Mouse (Mus musculus) heart, embryonic 10.5 days (tissue): ENCODE results near the gene Fig4. TPM values are rescaled to one million over a fixed set of nuclear protein-coding genes. Genes with fewer than 3 reads are reported as not detected.

Experiments used
- DNase-seq: peaks from one replicate; pipeline ENCODE4 v3.0.0-alpha.2; 2017; ENCODE audit warnings: low spot score
- H3K27ac ChIP-seq: fragments of 300-500 bp; sonication (generic); 2 replicates; pipeline ENCODE4 v1.5.1; 2016; ENCODE audit warnings: mild to moderate bottlenecking
- H3K27me3 ChIP-seq: fragments of 300-500 bp; sonication (generic); 2 replicates; pipeline ENCODE4 v1.6.1; 2016; ENCODE audit warnings: mild to moderate bottlenecking; ENCODE audit not compliant: poor library complexity, insufficient read depth, severe bottlenecking
- H3K36me3 ChIP-seq: fragments of 300-500 bp; sonication (generic); 2 replicates; pipeline ENCODE4 v1.6.1; 2016; ENCODE audit warnings: mild to moderate bottlenecking, moderate library complexity
- H3K4me1 ChIP-seq: fragments of 300-500 bp; sonication (generic); 2 replicates; pipeline ENCODE4 v1.6.1; 2016; ENCODE audit warnings: mild to moderate bottlenecking
- H3K4me3 ChIP-seq: fragments of 300-500 bp; sonication (generic); 2 replicates; pipeline ENCODE4 v1.5.1; 2016; ENCODE audit warnings: mild to moderate bottlenecking, moderate library complexity
- H3K9me3 ChIP-seq: fragments of 300-500 bp; sonication (generic); 2 replicates; pipeline ENCODE4 v1.6.1; 2016; ENCODE audit warnings: mild to moderate bottlenecking, moderate library complexity
- WGBS: fragments of 180-500 bp; shearing (Covaris S2); methylation state at CpG from one replicate; pipeline ENCODE4 v1.1.7; 2016; 5-methylcytosine and 5-hydroxymethylcytosine counted together
- polyA plus RNA-seq: library from polyadenylated mRNA; unstranded; fragments of >200 nt; fragmentation: Nextera tagmentation; extraction: Ambion mirVana; gene quantifications from 2 replicates; pipeline ENCODE4 v1.2.1, GENCODE M21; 2016

The Fig4 gene
- polyA plus RNA-seq, 1 experiment from 2014 or later = 28.7 TPM

DNA sequence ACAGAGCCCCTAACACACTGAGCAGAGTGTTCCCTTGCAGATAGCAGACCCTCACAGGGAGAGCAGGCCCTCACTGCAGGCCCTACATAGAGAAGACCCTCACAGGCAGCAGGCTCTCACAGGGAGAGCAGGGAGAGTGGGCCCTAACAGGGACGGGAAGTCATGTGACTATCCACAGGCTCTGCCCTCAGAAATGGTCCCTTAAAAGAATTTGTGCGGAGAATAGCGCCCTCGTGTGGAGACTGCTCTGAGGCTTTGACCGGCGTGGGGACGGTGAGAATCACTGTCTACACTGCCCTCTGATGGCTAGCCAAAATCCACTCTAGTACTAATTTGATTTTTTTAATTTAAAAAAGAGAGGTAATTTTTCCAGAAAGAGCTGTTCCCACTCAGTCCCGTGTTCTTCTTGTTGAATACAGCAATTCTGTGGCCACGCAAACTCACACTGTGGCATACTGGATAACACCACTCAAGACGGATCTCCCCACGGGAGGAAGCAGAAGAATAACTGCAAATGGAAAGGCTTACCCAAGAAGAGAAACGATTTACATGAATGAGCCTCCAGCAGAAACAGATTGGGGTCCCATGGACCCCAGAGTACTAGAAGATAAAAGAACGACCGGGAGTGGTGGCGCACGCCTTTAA lies 14.2 kb downstream of the Fig4 start:
- no peak overlapping the region for H3K4me3 ChIP-seq
- peak; percentile 92 for DNase-seq
- H3K9me3 ChIP-seq = no peaks in the 10 kb centered on the region
- peaks cover 27% of the 10 kb centered on the region for H3K4me1 ChIP-seq
- H3K27me3 ChIP-seq = no peaks in the 10 kb centered on the region
- peak overlapping the region; percentile 67; the same call in 1 of the 2 replicates for H3K27ac ChIP-seq
- WGBS = 36% methylated on average over 16 of the region's 16 CpGs
- H3K36me3 ChIP-seq = peaks cover 10% of the 10 kb centered on the region; the same call in 1 of the 2 replicates

DNA sequence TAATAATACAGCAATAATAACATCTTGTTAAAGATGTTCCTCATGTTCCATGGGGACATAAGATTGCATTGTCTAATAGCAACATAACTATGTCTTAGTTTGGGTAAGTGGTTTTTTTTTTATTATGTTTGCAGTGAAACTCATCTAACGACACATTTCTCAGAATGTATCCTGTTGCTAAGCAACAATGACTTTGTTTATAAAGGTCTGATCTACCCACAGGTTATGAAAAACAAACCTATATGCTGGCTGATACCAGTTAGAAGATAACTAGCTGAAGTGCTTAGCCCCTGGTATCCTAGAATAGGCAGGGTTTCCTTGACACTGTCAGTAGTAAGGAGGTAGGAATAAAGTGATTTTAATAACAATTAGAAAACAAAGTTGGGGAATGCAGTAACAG lies 15.0 kb downstream of the Fig4 start:
- no peak overlapping the region for H3K4me3 ChIP-seq
- H3K27ac ChIP-seq = 0 out of 2 replicates have a peak overlapping the region, but pooled peaks have one; percentile 67
- 90% methylated on average over 1 of the region's 1 CpGs for WGBS
- H3K9me3 ChIP-seq = no peaks in the 10 kb centered on the region
- H3K36me3 ChIP-seq = peaks cover 15% of the 10 kb centered on the region; the same call in 1 of the 2 replicates
- no peak for DNase-seq
- H3K27me3 ChIP-seq = no peaks in the 10 kb centered on the region
- peaks cover 19% of the 10 kb centered on the region for H3K4me1 ChIP-seq

DNA sequence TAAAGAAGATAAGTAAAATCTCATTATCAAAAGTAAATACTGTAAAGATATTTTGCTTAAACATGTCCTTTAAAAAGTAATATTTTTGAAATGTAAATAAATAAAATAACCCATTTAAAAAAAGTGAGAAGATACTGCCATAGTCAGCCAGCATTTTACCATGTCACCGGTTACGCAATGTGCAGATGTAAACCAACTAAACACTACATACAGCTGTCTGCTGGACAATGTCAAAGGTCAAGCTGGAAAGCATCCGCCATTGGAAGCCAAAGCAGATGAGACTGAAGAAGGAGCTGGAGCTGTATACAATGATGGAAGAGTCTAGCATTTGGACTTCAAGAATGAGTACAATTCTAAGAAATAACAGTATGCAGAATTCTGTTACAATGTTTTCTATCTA lies 15.4 kb downstream of the Fig4 start:
- DNase-seq = no peak
- Histone ChIP-seq H3K4me3 (no peak overlapping the region), H3K27ac (no peak overlapping the region), H3K27me3 (no peaks in the 10 kb centered on the region), H3K36me3 (peaks cover 19% of the 10 kb centered on the region; the same call in 1 of the 2 replicates), H3K9me3 (no peaks in the 10 kb centered on the region), H3K4me1 (peaks cover 15% of the 10 kb centered on the region)
- 82% methylated on average over 3 of the region's 3 CpGs for WGBS

DNA sequence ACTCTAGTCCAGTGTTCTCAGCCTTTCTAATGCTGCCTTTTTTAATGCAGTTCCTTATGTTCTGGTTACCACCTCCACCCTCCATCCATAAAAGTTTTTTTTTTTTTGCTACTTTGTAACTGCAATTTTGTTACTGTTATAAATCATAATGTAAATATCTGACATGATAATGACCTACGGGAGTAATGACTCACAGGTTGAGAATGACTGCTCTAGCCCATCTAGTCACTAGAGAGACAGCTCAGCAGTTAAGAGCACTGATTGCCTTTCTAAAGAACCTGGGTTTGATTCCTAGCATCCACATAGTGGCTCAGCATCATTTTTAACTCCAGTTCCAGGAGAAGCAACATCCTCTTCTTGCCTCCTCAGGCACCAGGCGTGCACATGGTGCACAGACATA lies 21.0 kb downstream of the Fig4 start:
- no peaks in the 10 kb centered on the region for H3K27me3 ChIP-seq
- no peak overlapping the region for H3K4me3 ChIP-seq
- DNase-seq = no peak
- 79% methylated on average over 2 of the region's 2 CpGs for WGBS
- H3K36me3 ChIP-seq = peaks cover 20% of the 10 kb centered on the region; the same call in 1 of the 2 replicates
- H3K4me1 ChIP-seq = no peaks in the 10 kb centered on the region
- H3K27ac ChIP-seq = no peak overlapping the region
- no peaks in the 10 kb centered on the region for H3K9me3 ChIP-seq

DNA sequence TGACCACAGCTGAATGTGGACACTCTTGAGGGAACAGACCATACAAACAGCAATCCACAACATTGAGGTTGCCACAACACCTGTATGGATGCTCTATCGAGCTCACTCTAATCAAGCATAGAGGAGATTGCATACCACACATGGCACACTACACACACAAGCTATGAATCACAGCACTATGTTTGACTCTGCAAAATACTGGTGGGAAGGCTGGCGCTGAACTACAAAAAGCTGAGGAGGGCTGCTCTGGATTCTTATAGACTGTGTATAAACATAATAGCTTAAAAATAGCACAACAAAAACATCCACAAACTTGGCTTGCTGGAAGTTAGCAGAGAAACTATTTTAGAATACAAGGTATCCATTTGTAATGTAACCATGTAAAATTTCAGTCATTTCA lies 22.3 kb downstream of the Fig4 start:
- H3K9me3 ChIP-seq = no peaks in the 10 kb centered on the region
- no peak overlapping the region for H3K27ac ChIP-seq
- 89% methylated on average over 2 of the region's 2 CpGs for WGBS
- H3K4me1 ChIP-seq = no peaks in the 10 kb centered on the region
- no peaks in the 10 kb centered on the region for H3K27me3 ChIP-seq
- peaks cover 20% of the 10 kb centered on the region; the same call in 1 of the 2 replicates for H3K36me3 ChIP-seq
- no peak for DNase-seq
- no peak overlapping the region for H3K4me3 ChIP-seq

DNA sequence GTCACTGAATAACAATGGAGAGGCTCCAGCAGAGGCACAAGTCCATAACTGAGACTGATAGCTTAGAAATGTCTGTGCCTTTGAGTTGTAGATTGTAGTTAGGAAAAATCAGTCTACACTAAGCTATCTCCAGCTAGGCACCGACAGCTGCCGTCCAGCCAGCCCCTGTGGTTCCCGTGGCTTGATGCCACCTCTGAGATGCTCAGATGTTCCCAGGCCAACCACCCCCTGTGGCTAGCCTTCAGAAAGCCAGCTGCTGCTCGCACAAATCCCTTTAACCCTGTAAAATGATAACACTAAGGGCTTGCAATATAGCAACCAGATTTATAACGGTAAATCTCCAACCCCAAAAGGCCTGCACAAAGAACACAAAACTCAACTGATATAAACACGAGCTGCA lies 22.9 kb downstream of the Fig4 start:
- WGBS = 50% methylated on average over 6 of the region's 6 CpGs
- Histone ChIP-seq H3K27me3 (no peaks in the 10 kb centered on the region), H3K9me3 (no peaks in the 10 kb centered on the region), H3K27ac (no peak overlapping the region), H3K4me1 (no peaks in the 10 kb centered on the region), H3K4me3 (no peak overlapping the region), H3K36me3 (peaks cover 20% of the 10 kb centered on the region; the same call in 1 of the 2 replicates)
- peak; percentile 53 for DNase-seq

DNA sequence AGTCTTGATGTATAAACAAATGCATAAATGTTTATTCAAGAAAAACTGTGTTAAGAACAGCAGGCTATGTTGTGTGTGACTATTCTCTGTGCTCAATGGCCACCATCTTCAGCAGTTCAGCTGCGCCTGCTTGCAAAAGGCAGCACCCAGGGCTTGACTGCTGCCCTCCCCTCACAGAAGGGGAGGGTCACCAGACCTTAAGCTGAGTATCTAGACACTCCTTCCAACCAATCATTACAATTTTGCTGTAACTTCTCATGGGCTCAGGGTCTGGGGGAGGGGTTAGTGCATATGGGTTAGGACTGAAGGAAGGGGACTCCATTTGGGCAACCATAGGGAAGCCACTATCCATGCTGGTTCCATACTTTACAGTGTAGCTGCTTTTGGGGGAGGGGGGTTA lies 24.3 kb downstream of the Fig4 start:
- Histone ChIP-seq H3K27ac (no peak overlapping the region), H3K4me1 (no peaks in the 10 kb centered on the region), H3K4me3 (no peak overlapping the region), H3K27me3 (no peaks in the 10 kb centered on the region), H3K9me3 (no peaks in the 10 kb centered on the region), H3K36me3 (peaks cover 10% of the 10 kb centered on the region; the same call in 1 of the 2 replicates)
- no peak for DNase-seq
- WGBS = 86% methylated on average over 1 of the region's 1 CpGs

DNA sequence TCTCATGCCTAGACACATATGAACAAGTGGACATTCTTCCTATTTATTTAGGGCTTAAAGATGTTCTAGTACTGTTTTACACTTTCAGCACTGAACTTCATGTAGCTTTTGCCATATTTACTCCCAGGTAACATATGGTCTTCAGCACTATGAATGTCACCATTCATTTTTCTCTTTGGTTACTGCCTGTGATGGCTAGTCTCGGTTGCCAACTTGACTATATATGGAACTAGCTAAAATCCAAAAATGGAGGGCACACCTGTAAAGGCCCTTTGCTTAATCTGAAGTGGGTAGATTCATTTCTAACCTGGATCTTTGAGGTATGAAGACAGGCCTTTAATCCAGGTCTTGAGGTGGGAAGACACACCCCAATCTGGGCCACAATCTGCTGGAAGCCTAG lies 28.2 kb downstream of the Fig4 start:
- no peaks in the 10 kb centered on the region for H3K4me1 ChIP-seq
- no peak overlapping the region for H3K27ac ChIP-seq
- no peaks in the 10 kb centered on the region for H3K9me3 ChIP-seq
- H3K27me3 ChIP-seq = no peaks in the 10 kb centered on the region
- H3K4me3 ChIP-seq = no peak overlapping the region
- 0 out of 2 replicates have a peak, but pooled peaks cover under 1% of the 10 kb centered on the region for H3K36me3 ChIP-seq
- WGBS = 84% methylated on average over 1 of the region's 1 CpGs
- no peak for DNase-seq

DNA sequence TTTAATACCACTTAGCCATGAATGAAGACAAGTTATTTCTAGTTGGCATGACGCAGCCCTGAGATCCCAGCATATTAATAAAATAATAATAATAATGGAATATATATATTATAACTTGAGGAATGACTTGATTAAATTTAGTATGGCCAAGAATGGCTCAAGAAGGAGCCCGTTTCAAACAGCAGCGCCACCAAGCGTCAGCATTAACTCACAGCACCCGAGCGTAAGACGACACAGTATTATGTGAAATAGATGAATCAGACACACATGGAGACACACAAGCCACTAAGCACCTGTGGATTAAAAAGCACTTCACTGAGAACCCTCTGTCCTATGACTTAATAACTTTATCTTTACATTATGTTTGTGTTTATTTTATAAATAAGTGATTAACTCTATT lies 31.2 kb downstream of the Fig4 start:
- H3K36me3 ChIP-seq = peaks cover 16% of the 10 kb centered on the region; the same call in 1 of the 2 replicates
- no peaks in the 10 kb centered on the region for H3K4me1 ChIP-seq
- WGBS = 50% methylated on average over 7 of the region's 7 CpGs
- no peak overlapping the region for H3K27ac ChIP-seq
- no peaks in the 10 kb centered on the region for H3K9me3 ChIP-seq
- no peak overlapping the region for H3K4me3 ChIP-seq
- no peak for DNase-seq
- no peaks in the 10 kb centered on the region for H3K27me3 ChIP-seq

DNA sequence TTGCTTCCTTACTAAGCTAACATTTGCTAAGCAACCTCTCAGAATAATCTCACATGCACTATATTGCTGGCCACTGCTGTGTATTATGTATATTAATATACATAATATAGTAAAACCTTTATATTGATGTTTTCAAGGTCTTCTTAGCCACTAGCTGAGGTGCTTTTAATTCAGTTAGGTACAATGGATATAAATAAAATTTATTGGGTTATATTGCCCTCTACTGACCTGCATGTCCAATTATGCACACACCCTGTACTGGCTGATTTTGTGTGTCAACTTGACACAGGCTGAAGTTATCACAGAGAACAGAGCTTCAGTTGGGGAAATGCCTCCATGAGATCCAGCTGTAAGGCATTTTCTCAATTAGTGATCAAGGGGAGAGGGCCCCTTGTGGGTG lies 41.2 kb downstream of the Fig4 start:
- H3K4me1 ChIP-seq = peaks cover 16% of the 10 kb centered on the region
- H3K27ac ChIP-seq = no peak overlapping the region
- DNase-seq = no peak
- no peak overlapping the region for H3K4me3 ChIP-seq
- H3K36me3 ChIP-seq = peaks cover 17% of the 10 kb centered on the region
- no peaks in the 10 kb centered on the region for H3K27me3 ChIP-seq
- no peaks in the 10 kb centered on the region for H3K9me3 ChIP-seq

DNA sequence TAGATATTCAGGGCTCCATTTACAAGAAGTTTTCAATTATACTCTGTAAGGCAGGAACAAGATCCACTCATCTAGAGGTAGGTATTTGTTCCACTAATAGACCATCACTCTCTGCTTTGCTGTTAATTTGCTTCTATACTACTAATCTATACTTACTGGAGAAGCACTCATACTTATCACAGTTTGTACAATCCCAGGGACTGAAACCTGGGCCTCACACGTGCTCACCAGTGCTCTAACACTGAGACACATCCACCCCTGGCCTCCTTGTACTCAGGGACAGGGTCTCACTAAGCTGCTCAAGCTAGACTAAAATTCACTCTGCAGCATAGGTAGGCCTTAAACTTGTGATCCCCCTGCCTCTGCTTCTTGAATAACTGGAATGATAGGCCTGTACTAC lies 41.8 kb downstream of the Fig4 start:
- Histone ChIP-seq H3K4me3 (no peak overlapping the region), H3K9me3 (no peaks in the 10 kb centered on the region), H3K4me1 (peaks cover 16% of the 10 kb centered on the region), H3K27me3 (no peaks in the 10 kb centered on the region), H3K27ac (no peak overlapping the region), H3K36me3 (peaks cover 22% of the 10 kb centered on the region)
- WGBS = 19% methylated on average over 1 of the region's 1 CpGs
- no peak for DNase-seq

DNA sequence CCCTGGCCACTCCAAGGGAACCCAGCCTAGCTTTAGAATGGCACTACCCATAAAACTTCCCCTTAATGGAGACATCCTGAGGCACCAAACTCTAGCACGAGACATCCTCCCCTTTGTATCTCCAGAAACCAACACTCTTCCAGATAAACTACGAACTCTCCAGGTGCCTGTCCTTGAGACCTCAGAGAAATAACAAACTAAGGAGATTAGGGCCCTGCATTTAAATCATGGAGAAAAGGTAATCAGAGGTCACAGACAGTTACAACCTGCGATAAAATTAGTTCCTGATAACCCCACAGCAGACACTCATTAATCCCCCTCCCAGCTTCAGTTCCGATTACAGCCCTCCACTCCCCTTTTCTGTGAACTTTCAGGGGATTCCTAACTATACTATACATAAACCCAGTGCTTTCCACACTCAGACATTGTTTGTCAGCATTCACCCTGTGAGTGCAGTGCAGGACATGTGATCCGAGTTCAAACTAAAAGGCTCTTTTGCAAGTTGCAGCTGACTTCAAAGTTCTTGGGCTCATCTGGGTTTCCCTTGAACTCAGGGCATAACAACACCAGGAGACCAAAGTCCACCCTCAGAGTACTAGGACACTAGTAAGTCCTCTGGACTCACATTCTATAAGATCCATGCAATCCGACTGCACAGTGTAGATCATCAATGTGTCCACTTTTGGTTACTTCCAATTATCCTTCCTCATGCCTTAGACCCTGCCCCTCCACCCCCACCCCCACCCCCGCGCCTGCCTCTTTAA lies 42.6 kb downstream of the Fig4 start:
- no peaks in the 10 kb centered on the region for H3K9me3 ChIP-seq
- DNase-seq = no peak
- H3K27me3 ChIP-seq = no peaks in the 10 kb centered on the region
- no peak overlapping the region for H3K27ac ChIP-seq
- WGBS = 31% methylated on average over 8 of the region's 8 CpGs
- no peak overlapping the region for H3K4me3 ChIP-seq
- H3K4me1 ChIP-seq = peaks cover 16% of the 10 kb centered on the region
- H3K36me3 ChIP-seq = peaks cover 30% of the 10 kb centered on the region

DNA sequence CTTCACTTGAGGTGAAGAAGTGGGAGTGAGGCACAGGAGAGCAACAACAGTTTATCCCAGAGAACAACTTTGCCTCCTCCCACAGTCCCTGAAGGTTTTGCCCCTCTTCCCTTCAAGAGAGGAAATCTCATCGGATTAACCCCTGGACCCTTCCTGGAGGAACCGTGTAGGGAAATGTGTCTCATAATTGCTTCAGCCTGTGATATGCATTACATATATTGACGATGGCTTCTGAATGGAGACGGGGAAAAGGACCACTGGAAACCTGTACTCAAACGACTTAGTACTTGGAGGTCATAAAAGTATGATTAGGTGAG lies 52.4 kb downstream of the Fig4 start:
- no peaks in the 10 kb centered on the region for H3K27me3 ChIP-seq
- H3K36me3 ChIP-seq = peaks cover 29% of the 10 kb centered on the region
- no peak for DNase-seq
- no peak overlapping the region for H3K4me3 ChIP-seq
- H3K27ac ChIP-seq = 0 out of 2 replicates have a peak overlapping the region, but pooled peaks have one; percentile 47
- WGBS = 85% methylated on average over 5 of the region's 5 CpGs
- peaks cover 24% of the 10 kb centered on the region for H3K4me1 ChIP-seq
- no peaks in the 10 kb centered on the region for H3K9me3 ChIP-seq
